Mouse (Mus musculus): ENCODE measurements around the gene Smim9.

Smim9 gene

DNA sequence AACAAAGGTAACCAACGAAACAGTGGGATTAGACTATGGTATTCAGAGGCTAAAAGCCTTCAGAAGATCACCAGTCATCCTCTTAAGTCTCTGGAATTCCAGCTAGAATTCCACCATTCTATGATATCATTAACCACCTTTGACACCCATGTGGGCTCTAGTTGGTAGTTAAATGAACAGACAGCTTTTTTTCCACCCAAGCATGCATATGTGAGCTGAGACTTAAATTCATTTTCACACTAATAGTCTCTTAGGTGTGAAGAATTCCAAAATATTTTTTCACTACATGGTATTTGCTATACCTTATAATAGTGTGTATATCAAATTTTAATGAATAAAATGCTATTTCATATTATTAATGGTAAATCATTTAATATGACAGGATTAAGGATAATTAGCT is at the start of gene Smim9:
Gene Smim9 (minus strand): TSS at position 101 of the 400 bp plus-strand sequence.
- no peak for DNase-seq (ENCODE audit: extremely low spot score, low spot score)

DNA sequence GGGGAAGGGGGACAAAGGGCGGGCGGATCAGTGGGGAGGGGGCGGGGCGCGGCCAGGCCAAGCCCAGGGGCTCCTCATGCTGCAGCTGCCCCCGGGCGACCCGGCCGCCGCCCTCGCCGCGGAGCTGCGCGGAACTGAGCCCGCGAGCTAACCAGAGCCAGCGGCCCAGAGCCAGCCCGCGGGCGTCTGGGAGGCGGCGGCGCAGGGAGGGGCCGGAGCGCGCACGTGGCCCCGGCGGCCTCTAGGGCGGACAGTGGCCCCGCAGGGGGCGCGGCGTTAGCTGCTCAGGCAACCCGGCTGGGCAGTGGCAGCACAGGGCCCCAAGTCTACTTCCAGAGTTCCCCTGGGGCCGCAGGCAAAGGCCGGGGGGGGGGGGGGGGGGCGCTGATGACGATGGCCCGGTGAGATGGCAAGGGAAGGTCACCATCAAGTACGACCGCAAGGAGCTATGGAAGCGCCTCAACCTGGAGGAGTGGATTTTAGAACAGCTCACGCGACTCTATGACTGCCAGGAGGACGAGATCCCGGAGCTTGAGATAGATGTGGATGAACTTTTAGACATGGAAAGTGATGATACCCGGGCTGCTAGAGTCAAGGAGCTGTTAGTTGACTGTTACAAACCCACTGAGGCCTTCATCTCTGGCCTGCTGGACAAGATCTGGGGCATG is 7.9 kb downstream of the Smim9 start:
- peak; percentile 55 for DNase-seq (ENCODE audit: extremely low spot score, low spot score)

DNA sequence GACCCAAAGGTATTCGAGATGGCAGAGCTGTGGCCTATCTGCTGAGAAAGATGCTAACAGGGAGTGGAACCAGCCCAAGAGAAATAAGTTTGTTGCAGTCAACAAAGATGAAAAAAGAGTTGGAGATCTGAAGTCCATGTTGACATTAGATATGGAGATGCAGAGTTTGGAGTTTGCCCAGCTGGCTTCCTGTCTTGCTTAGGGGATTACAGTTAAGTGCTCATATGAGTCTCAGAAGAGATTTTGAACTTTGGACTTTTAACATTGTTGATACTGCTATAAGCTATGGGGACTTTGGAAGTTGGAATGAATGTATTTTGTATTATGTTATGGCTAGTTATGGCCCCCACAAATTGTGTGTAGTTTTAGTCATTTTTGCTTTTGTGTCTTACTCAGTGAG is 11.3 kb downstream of the Smim9 start:
- DNase-seq (ENCODE audit: extremely low spot score, low spot score): no peak

- DNase-seq (ENCODE audit: extremely low spot score, low spot score): no peak
These were observed 13.3 kb downstream of the Smim9 start for GRCm38 (mm10) chrX:75150304-75150703.

GRCm38 (mm10) chrX:75148414-75148813 is 15.2 kb downstream of the Smim9 start:
- no peak for DNase-seq (ENCODE audit: extremely low spot score, low spot score)

- peak; percentile 19 for DNase-seq (ENCODE audit: extremely low spot score, low spot score)
These were observed 20.4 kb downstream of the Smim9 start for GRCm38 (mm10) chrX:75143124-75143555.

DNA sequence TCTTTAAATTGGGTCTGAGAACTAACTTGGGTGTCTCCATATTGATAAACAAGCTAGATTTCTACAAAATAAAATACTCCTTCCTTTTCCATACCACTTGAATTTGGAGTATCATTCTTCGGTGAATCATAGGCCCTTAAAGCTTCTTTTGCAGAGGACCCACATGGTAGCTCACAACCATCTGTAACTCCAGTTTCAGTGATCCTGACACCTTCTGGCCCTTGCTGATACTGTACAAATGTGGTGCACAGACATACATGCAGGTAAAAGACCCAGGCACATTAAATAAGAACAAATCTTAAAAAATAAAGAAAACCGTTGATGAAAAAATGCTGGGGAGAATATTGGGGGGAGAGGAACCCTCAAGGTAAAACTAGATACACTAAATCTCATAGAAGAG is 25.4 kb downstream of the Smim9 start:
- DNase-seq (ENCODE audit: extremely low spot score, low spot score): no peak

DNA sequence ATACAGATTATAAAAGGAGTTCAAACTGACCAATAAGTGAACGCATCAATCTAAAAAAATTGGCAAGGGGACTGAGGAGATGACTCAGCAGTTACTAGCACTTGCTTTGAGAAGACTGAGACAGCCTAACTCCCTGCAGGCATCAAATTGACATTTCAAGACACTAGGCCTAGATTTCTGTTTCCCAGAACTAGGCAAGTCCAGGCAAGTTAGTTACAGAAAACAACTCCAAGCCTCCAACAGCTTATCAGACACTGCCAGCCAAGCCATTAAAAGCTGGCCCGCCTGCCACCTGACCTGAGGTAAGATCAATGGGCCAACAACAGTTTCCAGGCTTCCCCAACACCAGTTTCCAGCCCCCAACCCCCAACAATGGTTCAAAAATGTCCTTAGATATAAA is 25.8 kb downstream of the Smim9 start:
- DNase-seq (ENCODE audit: extremely low spot score, low spot score): no peak

DNA sequence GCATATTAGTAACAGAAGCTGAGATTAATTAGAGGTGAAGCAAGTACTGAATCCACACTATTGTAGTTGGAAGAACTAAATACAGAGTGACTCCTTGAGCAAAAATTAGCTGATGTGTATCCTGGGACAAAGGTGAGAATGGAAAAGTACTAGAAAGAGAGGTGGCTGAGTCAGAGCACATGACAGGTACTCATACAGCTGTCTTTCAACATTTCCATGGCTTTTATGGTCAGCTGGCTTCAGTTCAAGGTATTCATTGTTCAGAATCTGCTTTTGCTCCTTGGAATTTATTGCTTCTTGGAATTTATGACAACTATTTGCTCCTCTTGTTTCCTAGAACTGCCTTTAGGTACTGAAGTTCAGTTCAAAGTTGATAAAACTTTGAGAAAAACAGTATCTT is 26.6 kb downstream of the Smim9 start:
- no peak for DNase-seq (ENCODE audit: extremely low spot score, low spot score)

GRCm38 (mm10) chrX:75130467-75131160 is 33.0 kb downstream of the Smim9 start, which contains the start of gene Mpp1:
Mpp1 (minus strand) TSS chrX:75131016.
- DNase-seq (ENCODE audit: extremely low spot score, low spot score): peak; percentile 71

DNA sequence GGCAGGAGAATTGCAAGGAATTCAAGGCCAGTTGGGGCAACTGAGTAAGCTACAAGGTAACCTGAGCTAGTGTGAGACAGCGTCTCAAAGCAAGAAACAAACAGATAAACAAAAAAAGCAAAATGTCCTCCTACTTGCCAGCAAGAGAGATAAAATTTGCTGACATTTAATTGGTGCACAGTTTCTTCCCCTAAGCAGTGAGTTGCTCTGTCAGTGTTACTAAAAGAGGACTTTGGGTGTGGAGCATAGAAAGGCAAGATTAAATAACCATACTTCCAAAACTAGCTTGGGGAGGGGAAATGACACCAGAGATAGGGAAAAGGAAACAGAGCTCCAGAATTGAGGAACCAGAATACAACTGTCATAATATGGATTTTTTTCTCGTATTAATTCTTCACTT is 34.1 kb downstream of the Smim9 start:
- DNase-seq (ENCODE audit: extremely low spot score, low spot score): no peak

- DNase-seq (ENCODE audit: extremely low spot score, low spot score): no peak
These were observed 35.1 kb downstream of the Smim9 start for GRCm38 (mm10) chrX:75128333-75128980.

DNA sequence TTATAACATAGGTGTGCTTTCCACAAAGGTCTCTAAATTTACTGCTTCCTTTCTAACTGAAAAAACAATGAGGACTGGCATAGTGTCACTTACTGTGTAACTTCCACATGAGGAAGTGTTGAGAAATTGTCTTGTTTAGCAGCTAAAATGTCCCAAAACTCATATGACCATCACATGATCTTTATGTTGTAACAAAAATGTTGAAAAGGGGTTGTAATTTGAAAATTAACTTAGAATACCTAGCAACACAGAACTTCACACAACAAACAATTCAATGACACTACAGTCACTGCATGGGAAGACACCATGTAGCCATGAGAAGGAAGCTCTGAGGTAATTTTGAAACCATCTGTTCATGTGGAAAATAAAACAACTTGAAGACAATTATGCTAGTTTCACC is 36.7 kb downstream of the Smim9 start:
- DNase-seq (ENCODE audit: extremely low spot score, low spot score): no peak

- no peak for DNase-seq (ENCODE audit: extremely low spot score, low spot score)
These were observed 38.0 kb downstream of the Smim9 start for GRCm38 (mm10) chrX:75125606-75126005.

DNA sequence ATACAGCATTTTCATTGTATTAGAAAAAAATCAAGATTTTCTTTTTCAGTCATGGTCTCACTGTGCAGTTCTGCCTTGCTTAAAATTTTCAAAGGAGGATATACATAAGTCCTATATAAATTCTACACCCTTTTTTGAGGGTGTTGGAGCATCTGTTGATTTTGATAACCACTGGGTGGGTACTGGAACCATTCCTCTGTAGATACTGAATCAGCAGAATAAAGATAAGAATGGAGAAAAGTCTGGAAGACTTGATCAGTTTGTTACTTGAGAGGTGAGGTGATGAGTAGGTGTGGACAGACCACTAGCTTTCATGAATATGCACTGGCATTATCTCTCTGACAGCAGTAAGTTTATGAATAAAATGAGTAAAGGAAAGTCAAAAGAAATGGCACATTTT is 48.0 kb downstream of the Smim9 start:
- DNase-seq (ENCODE audit: extremely low spot score, low spot score): no peak

GRCm38 (mm10) chrX:75102293-75102692 is 61.3 kb downstream of the Smim9 start:
- no peak for DNase-seq (ENCODE audit: extremely low spot score, low spot score)

DNA sequence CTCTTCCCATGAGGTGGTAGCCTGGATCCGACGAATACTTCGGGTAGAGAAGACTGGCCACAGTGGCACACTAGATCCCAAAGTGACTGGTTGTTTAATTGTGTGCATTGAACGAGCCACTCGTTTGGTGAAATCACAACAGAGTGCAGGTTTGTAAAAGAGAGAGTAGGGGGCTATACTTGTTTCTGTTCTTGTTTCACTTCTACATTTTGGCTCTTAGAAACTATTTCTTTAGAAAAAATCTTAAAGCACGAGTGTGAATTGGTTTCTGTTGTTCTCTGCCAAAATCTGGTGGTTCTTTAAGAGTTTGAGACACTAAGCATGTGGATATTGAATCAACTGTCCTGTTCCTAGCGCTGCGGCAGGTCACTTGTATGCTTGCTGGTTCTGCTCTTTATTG is 64.8 kb downstream of the Smim9 start:
- DNase-seq (ENCODE audit: extremely low spot score, low spot score): no peak

- no peak for DNase-seq (ENCODE audit: extremely low spot score, low spot score)
These were observed 67.3 kb downstream of the Smim9 start for GRCm38 (mm10) chrX:75096163-75096770.

All from neural tube, embryonic 10.5 days (tissue).